Mouse (Mus musculus): ENCODE measurements around the gene Gm12258. TPM values are rescaled to one million over a fixed set of nuclear protein-coding genes. Genes with fewer than 3 reads are reported as not detected.
"Not testable (repeated sequence)": the region's sequence is repeated elsewhere in the genome, so short reads cannot be mapped to it uniquely, and the experiment has no call there.

Gene Gm12258
- polyA plus RNA-seq, 1 experiment from 2014 or later, result 5.6 TPM

DNA sequence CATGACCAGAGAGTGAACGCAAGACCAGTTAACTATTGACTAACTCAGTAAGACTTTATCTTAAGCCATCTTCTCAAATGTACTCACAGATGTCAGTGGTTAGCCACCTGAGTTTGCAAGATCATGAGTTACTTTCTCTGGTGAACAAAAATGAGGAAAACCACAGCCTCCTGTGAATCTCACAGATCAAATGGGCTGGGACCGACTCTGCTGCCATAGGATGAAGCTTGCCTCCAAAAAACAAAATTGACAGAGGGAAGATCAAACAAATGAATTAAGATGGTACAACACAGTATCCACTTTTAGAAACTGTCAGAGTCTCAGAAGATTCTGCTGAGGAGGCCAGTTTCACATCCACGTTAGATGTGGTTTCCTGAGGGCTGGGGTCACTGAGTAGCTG, 17.2 kb upstream of the Gm12258 start:
- Histone ChIP-seq H3K27me3 (replicated peaks; ENCODE audit: control insufficient read depth, insufficient read depth, low read length) (no peaks in the 10 kb centered on the region), H3K4me3 (ENCODE audit: low read length) (no peak overlapping the region), H3K9me3 (ENCODE audit: control insufficient read depth, low read length) (no peaks in the 10 kb centered on the region), H3K9ac (ENCODE audit: low read depth, low read length) (no peak overlapping the region), H3K4me1 (ENCODE audit: control insufficient read depth, insufficient read depth, low read length) (no peaks in the 10 kb centered on the region), H3K4me2 (ENCODE audit: low read depth, low read length) (no peak overlapping the region), H3K27ac (ENCODE audit: low read length) (no peak overlapping the region), H3K36me3 (ENCODE audit: control insufficient read depth, insufficient read depth, low read length) (no peaks in the 10 kb centered on the region)
- ATAC-seq, result no peak
- WGBS, result 80% methylated on average over 3 of the region's 3 CpGs

- ATAC-seq; H3K9me3 ChIP-seq (ENCODE audit: control insufficient read depth, low read length); H3K9ac ChIP-seq (ENCODE audit: low read depth, low read length); H3K4me3 ChIP-seq (ENCODE audit: low read length); H3K27ac ChIP-seq (ENCODE audit: low read length); H3K4me1 ChIP-seq (ENCODE audit: control insufficient read depth, insufficient read depth, low read length); H3K27me3 ChIP-seq (replicated peaks; ENCODE audit: control insufficient read depth, insufficient read depth, low read length); H3K4me2 ChIP-seq (ENCODE audit: low read depth, low read length); H3K36me3 ChIP-seq (ENCODE audit: control insufficient read depth, insufficient read depth, low read length): not testable (repeated sequence)
- WGBS, result 64% methylated on average over 3 of the region's 3 CpGs
Observed at GRCm38 (mm10) chr11:58832541-58832940, 14.4 kb upstream of the Gm12258 start.

DNA sequence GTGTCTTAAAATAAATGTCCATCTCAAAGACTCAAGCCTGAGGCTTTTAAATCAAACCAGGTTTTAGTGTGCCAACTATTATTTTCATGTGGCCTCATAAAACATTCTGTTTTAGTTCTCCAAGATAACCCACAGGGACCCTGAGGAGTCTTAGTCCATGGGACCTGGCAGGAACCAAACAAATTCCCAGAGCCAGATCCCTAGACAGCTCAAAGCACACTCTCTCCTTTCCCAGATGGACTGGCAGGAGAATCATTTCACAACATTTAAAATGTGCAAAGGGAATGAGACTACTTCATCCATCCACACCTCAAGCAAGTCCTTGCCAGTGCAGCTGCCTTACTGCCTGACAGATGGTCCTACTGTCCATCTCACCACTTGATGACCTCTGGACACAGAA, 8.0 kb upstream of the Gm12258 start, which contains the start of gene Olfr311:
Gene Olfr311, plus strand, starts transcription at position 301 of the 400 bp plus-strand sequence.
- H3K27me3 ChIP-seq (replicated peaks; ENCODE audit: control insufficient read depth, insufficient read depth, low read length); H3K9me3 ChIP-seq (ENCODE audit: control insufficient read depth, low read length); H3K27ac ChIP-seq (ENCODE audit: low read length); H3K36me3 ChIP-seq (ENCODE audit: control insufficient read depth, insufficient read depth, low read length); H3K4me1 ChIP-seq (ENCODE audit: control insufficient read depth, insufficient read depth, low read length); H3K9ac ChIP-seq (ENCODE audit: low read depth, low read length); H3K4me2 ChIP-seq (ENCODE audit: low read depth, low read length); ATAC-seq; H3K4me3 ChIP-seq (ENCODE audit: low read length): not testable (repeated sequence)

DNA sequence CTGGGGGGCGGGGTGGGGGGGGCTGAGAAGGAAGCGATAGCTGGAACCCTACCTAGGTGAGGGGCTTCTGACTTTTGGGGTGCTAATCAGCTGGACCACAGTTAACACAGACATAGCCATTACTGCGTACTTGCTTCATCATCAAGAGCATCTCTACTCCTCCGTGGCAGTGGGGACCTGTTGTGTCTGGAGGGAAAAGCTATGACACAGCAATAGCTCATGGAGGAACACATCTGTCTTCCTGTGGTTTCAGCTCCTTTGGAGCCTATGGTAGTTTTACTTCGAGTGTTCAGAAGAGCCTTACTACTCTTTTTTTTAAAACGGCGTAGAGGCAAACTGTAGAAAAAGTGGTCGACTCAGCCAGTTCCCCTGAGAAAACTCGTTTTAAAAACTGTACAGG, 678 bp downstream of the Gm12258 start:
- no peak for ATAC-seq
- 43% methylated on average over 9 of the region's 9 CpGs for WGBS
- no peaks in the 10 kb centered on the region for H3K9me3 ChIP-seq (ENCODE audit: control insufficient read depth, low read length)
- peak overlapping the region; percentile 80 for H3K4me3 ChIP-seq (ENCODE audit: low read length)
- H3K4me2 ChIP-seq (ENCODE audit: low read depth, low read length), result peak overlapping the region; percentile 68
- peak overlapping the region; percentile 80 for H3K9ac ChIP-seq (ENCODE audit: low read depth, low read length)
- no peak overlapping the region for H3K27ac ChIP-seq (ENCODE audit: low read length)
- H3K36me3 ChIP-seq (ENCODE audit: control insufficient read depth, insufficient read depth, low read length), result peaks cover 7% of the 10 kb centered on the region; the same call in 1 of the 2 replicates
- H3K27me3 ChIP-seq (replicated peaks; ENCODE audit: control insufficient read depth, insufficient read depth, low read length), result no peaks in the 10 kb centered on the region
- peaks cover 6% of the 10 kb centered on the region for H3K4me1 ChIP-seq (ENCODE audit: control insufficient read depth, insufficient read depth, low read length)

DNA sequence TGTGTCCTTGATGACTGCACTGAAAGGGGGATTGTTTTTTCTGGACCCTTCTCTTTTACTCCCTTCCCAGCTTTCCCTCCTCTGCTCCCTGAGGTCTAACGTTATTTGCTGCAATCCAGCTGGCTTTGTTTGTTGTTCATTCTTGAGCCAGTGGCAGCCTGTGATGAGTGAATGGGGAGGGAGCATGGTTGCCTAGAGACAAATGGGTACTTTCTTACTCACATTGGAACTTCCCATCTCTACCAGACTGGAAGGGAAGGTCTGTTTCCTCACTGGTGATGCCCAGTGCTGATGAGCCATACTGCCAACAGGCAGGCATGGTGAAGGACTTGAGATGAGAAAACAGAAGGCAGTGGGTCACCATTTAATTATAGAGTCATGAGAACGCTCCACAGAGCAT, 2.8 kb downstream of the Gm12258 start:
- Histone ChIP-seq H3K27me3 (replicated peaks; ENCODE audit: control insufficient read depth, insufficient read depth, low read length) (no peaks in the 10 kb centered on the region), H3K4me1 (ENCODE audit: control insufficient read depth, insufficient read depth, low read length) (peaks cover 6% of the 10 kb centered on the region), H3K9ac (ENCODE audit: low read depth, low read length) (no peak overlapping the region), H3K9me3 (ENCODE audit: control insufficient read depth, low read length) (no peaks in the 10 kb centered on the region), H3K4me2 (ENCODE audit: low read depth, low read length) (no peak overlapping the region), H3K36me3 (ENCODE audit: control insufficient read depth, insufficient read depth, low read length) (peaks cover 7% of the 10 kb centered on the region; the same call in 1 of the 2 replicates), H3K27ac (ENCODE audit: low read length) (no peak overlapping the region), H3K4me3 (ENCODE audit: low read length) (no peak overlapping the region)
- 73% methylated on average over 2 of the region's 2 CpGs for WGBS
- no peak for ATAC-seq

DNA sequence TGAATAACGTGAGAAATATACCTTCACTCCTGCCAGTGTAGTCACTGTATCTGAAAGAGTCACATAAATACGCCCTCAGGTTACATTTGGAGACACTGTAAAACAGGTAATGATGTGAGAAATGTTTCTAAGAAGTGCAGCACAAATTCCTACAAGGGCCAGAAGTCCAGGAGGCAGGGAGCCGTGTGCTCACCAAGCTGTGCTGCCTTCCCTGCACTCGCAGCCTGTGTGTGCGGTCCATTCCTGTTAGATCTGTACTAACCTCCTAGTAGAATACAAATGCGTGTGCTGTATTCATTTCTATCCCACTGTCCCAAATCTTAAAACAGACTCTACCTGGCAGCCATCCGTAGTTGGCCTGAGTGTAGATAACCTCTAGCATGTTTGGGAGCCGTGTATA, 13.8 kb downstream of the Gm12258 start:
- Histone ChIP-seq H3K27me3 (replicated peaks; ENCODE audit: control insufficient read depth, insufficient read depth, low read length) (no peaks in the 10 kb centered on the region), H3K9ac (ENCODE audit: low read depth, low read length) (no peak overlapping the region), H3K4me3 (ENCODE audit: low read length) (no peak overlapping the region), H3K4me1 (ENCODE audit: control insufficient read depth, insufficient read depth, low read length) (no peaks in the 10 kb centered on the region), H3K27ac (ENCODE audit: low read length) (no peak overlapping the region), H3K4me2 (ENCODE audit: low read depth, low read length) (no peak overlapping the region), H3K36me3 (ENCODE audit: control insufficient read depth, insufficient read depth, low read length) (peaks cover 27% of the 10 kb centered on the region), H3K9me3 (ENCODE audit: control insufficient read depth, low read length) (peaks cover 12% of the 10 kb centered on the region)
- WGBS, result 93% methylated on average over 8 of the region's 8 CpGs
- no peak for ATAC-seq

DNA sequence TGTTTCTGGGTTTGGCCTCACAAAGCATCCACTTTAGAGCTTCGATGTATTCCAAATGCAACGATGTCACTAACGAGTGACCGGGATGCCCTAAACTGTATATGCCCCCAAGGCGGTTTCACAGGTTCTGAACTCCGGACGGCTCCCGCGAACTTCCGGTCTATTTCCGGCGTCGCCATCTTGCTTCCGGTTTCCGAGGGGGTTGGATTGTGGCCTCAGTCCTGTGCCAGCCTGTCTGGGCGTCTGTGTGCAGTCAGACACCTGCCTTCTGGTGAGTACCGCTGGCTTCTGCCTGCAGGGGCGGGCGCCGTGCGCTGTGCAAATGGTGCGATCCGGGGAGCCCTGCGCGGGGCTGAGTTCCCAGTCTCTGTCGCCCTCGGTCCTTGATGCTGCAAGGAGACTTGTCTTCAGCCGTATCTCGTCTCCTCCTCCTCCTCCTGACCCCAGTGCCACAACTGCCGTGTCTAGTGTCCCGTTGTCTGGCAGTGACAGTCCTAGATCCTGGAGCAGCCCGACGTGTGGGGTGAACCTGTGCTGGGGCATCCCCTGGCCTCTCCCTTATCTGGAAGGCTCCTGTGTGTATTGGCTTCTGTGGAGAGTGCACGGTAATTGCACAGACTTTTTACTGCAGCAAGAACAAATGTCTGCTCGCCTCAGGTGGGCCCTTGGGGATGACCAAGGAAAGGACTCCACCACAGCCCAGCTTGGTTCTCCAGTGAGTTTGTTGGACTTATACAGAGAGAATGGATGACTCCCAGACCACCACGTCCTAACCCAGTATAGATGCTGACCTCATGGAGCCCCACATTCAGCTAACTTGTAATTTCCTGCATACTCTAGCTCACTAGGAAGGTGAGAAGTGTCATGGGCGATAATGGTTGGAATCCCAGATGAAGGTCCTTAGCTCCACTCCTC, 20.3 kb downstream of the Gm12258 start, which contains the start of gene 2810021J22Rik:
Gene 2810021J22Rik, plus strand, starts transcription at position 178 of the 915 bp plus-strand sequence.
- Histone ChIP-seq H3K27me3 (replicated peaks; ENCODE audit: control insufficient read depth, insufficient read depth, low read length) (no peaks in the 10 kb centered on the region), H3K36me3 (ENCODE audit: control insufficient read depth, insufficient read depth, low read length) (no peaks in the 10 kb centered on the region), H3K4me3 (ENCODE audit: low read length) (peak within 1 kb of the TSS; percentile 69), H3K4me1 (ENCODE audit: control insufficient read depth, insufficient read depth, low read length) (0 out of 2 replicates have a peak, but pooled peaks cover 8% of the 10 kb centered on the region), H3K4me2 (ENCODE audit: low read depth, low read length) (peak within 1 kb of the TSS; percentile 53), H3K27ac (ENCODE audit: low read length) (peak within 1 kb of the TSS; percentile 79), H3K9me3 (ENCODE audit: control insufficient read depth, low read length) (no peaks in the 10 kb centered on the region), H3K9ac (ENCODE audit: low read depth, low read length) (peak within 1 kb of the TSS; percentile 83)
- peak; percentile 94 for ATAC-seq
- 3% methylated on average over 37 of the region's 37 CpGs for WGBS

GRCm38 (mm10) chr11:58867954-58868330, 21.0 kb downstream of the Gm12258 start:
- no peaks in the 10 kb centered on the region for H3K36me3 ChIP-seq (ENCODE audit: control insufficient read depth, insufficient read depth, low read length)
- H3K4me1 ChIP-seq (ENCODE audit: control insufficient read depth, insufficient read depth, low read length), result 0 out of 2 replicates have a peak, but pooled peaks cover 8% of the 10 kb centered on the region
- H3K27me3 ChIP-seq (replicated peaks; ENCODE audit: control insufficient read depth, insufficient read depth, low read length), result no peaks in the 10 kb centered on the region
- H3K9ac ChIP-seq (ENCODE audit: low read depth, low read length), result peak overlapping the region; percentile 83
- no peaks in the 10 kb centered on the region for H3K9me3 ChIP-seq (ENCODE audit: control insufficient read depth, low read length)
- WGBS, result 73% methylated on average over 6 of the region's 6 CpGs
- ATAC-seq, result 0 out of 2 replicates have a peak, but pooled peaks have one; percentile 12
- H3K27ac ChIP-seq (ENCODE audit: low read length), result 0 out of 2 replicates have a peak overlapping the region, but pooled peaks have one; percentile 21
- H3K4me3 ChIP-seq (ENCODE audit: low read length), result peak overlapping the region; percentile 69
- H3K4me2 ChIP-seq (ENCODE audit: low read depth, low read length), result peak overlapping the region; percentile 53

DNA sequence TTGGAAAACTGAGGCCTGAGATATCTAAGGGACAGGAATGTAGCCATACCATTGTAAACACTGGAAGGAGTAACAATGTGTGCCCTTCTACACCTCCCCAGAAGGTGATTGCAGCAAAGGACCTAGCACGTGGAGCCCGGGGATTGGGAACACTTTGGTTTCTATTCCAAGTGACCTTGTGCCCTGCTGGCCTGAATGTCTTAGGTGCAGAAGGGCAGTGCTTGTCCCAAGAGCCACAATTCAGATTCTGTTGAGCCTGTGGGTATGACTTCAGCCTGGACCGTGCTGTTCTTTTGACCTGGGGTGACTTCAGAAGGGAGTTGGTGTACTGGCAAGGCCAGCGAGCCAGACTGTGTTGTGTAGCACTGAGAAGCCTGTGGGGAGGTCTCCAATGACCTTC, 24.0 kb downstream of the Gm12258 start:
- no peak overlapping the region for H3K4me3 ChIP-seq (ENCODE audit: low read length)
- H3K9me3 ChIP-seq (ENCODE audit: control insufficient read depth, low read length), result no peaks in the 10 kb centered on the region
- H3K36me3 ChIP-seq (ENCODE audit: control insufficient read depth, insufficient read depth, low read length), result 0 out of 2 replicates have a peak, but pooled peaks cover 2% of the 10 kb centered on the region
- H3K4me2 ChIP-seq (ENCODE audit: low read depth, low read length), result no peak overlapping the region
- 0 out of 2 replicates have a peak, but pooled peaks cover 8% of the 10 kb centered on the region for H3K4me1 ChIP-seq (ENCODE audit: control insufficient read depth, insufficient read depth, low read length)
- H3K27me3 ChIP-seq (replicated peaks; ENCODE audit: control insufficient read depth, insufficient read depth, low read length), result no peaks in the 10 kb centered on the region
- no peak overlapping the region for H3K27ac ChIP-seq (ENCODE audit: low read length)
- no peak overlapping the region for H3K9ac ChIP-seq (ENCODE audit: low read depth, low read length)
- no peak for ATAC-seq
- WGBS, result 81% methylated on average over 4 of the region's 4 CpGs

Data from intestine, embryonic 16.5 days (tissue).